Mouse (Mus musculus): ENCODE measurements around the gene Polq. TPM values are rescaled to one million over a fixed set of nuclear protein-coding genes. Genes with fewer than 3 reads are reported as not detected.

The Polq gene
- 1 to 10 TPM; 1.7 to 1.8 TPM for total RNA-seq (2021)

DNA sequence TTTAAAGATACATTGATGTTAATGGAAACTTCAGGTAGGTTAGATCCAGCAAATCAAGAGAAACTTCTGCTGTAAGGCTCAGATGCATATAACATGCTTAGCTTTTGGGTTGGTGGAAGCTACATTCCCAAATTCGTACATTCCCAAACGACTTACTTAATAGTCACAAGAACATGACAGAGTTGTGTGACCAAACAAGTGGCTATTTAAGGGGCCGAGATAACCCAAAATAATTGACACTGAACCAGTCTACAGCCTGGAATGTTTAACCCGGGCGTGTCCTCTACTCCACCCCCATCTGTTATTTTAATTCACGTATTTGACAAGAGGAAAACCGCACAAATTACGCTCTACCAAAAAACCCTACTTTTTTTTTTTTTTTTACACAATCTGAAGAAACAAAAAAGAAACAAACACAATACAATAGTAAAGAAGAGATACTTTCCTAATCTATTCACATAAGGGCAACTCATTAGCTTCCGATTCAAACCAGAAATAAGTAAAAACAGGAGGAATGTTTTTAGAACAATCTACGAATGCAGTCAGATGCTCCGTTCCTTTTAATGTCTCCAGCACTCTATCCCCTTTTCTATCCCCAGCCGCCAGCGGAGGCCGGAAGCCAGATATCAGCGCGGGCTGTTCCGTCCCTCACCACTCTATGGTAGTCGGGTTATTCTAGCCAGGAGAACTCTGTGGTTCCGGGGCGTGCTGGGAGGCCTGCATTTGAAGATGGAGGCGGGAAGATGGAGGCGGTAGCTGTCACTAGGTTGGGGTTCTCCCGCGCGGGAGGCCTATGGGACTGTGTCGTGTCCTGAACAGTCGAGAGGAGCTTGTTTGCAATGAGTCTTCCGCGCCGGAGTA, at the start of gene Polq:
Gene Polq, plus strand, starts transcription at position 726 of the 861 bp plus-strand sequence.
- intact Hi-C loops (cut with DNase I) = loop anchor here (2.0 to 5.0 kb wide), 4 partner anchors 92 to 539 kb away; partner anchors contain the start of genes Eaf2, Golgb1 and Iqcb1
- peak; percentile 89 to 93 for DNase-seq (ENCODE audit: low spot score in 2 of 2)

DNA sequence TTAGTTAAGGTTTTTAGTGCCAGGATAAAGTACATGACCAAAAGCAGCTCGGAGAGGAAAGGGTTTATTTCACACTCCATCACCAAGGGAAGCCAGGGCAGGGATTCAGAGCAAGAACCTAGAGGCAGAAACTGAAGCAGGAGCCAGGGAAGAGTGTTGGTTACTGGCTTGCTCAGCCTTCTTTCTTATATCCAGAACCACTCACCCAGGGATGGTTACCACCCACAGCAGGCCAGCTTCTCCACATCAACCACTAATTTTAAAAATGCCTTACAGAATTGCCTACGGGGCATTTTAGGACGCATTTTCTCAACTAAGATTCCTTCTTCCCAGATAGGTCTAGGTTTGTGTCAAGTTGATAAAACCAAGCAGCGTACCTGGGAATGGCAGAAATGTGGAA, 48.2 kb upstream of the Polq start:
- intact Hi-C loops (cut with DNase I) = no loop called here
- DNase-seq (ENCODE audit: low spot score in 2 of 2) = peak in 1 of 2 experiments; percentile 57

DNA sequence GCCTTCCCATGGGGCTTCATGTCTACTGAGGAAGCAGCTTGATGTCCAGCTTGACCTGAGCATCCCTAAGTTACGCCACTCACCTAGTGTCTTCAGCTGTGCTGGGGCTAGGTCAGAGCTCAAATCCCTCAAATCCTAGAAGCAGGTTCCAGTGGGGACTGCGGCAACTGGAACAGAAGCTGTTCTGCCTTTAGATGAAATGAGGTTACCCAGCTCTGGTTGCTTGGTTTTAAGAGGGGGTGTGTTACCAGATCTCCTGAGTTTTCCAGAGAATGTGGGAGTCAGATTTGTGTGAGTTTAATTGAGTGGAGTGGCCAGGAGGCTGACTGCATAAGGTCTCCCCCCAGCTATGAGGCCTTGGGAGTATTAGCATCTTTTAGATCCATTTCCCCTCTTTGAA, 32.5 kb upstream of the Polq start:
- DNase-seq (ENCODE audit: low spot score in 2 of 2) = peak in 1 of 2 experiments; percentile 14
- intact Hi-C loops (cut with DNase I) = no loop called here

DNA sequence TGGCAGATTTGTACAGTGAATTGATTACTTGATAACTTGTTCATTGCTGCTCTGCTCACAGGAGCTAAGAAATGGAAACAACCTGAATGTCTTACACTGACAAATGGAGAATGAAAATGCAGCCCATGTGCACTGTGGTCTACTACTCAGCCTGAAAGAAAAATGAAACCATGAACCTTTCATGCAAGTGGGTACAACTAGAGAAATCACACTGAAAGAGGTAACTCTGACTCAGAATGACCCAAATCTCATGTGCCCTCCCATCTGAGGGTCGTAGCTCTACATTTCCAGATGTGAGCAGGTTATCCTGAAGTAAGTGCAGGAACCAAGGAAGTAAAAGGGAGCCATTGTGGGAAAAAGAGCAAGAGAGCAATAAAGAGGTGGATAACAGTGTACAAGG, 27.8 kb upstream of the Polq start:
- intact Hi-C loops (cut with DNase I) = no loop called here
- no peak for DNase-seq (ENCODE audit: low spot score in 2 of 2)

DNA sequence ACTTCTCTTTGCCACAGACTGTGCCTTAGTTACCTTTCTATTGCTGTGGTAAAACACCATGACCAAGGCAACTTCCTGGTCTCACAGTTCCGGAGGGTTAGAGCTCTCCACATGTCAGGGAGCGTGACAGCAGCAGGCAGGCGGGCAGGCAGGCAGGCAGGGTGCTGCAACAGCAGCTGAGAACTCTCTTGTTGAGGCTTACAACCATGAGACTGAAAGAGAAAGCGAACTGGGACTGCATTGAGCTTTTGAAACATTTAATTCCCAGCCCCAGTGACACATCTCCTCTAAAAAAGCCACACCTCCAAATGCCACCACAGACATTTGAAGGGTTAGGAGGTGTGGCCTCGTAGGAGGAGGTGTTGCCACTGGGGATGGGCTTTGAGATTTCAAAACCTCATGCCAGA, 25.9 kb upstream of the Polq start:
- no peak for DNase-seq (ENCODE audit: low spot score in 2 of 2)
- intact Hi-C loops (cut with DNase I) = no loop called here

DNA sequence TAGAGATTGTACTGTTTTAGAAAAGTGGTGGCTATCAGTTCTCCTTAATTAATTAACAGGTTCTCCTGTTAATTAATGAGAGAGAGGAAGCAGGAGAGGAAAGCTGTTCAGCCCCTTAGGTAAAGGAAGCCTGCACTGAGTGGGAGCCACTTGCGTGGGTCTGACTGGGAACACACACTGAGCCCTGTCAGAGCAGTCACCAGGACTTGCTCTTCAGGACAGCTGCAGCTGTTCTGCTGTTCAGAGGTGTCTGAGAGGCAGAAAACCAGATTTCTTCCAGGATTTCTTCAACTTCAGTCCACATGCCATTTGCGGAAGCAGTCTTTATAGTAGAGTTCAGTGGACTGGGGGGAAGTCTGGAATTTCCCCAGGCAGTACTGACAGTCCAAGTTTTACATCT, 24.2 kb upstream of the Polq start:
- no peak for DNase-seq (ENCODE audit: low spot score in 2 of 2)
- intact Hi-C loops (cut with DNase I) = no loop called here

DNA sequence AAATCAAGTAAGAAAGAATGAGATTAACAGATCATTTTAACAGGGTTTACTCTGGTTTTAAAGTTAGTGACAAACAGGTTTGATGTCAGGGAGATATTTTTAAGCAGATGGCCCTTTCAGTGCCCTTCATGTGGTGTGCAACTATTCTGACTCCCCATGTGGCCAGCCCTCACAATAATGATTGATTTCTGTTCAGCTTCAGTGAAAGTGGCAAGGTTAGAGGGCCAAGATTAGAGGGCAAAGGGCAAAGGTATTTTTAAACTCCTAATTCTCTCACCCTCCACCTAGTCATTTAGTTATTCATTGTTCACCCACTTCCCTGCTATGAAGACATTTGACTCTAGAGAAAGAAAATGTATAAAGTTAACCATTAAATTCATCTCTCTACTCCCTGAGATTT, 23.5 kb upstream of the Polq start:
- no peak for DNase-seq (ENCODE audit: low spot score in 2 of 2)
- intact Hi-C loops (cut with DNase I) = no loop called here

DNA sequence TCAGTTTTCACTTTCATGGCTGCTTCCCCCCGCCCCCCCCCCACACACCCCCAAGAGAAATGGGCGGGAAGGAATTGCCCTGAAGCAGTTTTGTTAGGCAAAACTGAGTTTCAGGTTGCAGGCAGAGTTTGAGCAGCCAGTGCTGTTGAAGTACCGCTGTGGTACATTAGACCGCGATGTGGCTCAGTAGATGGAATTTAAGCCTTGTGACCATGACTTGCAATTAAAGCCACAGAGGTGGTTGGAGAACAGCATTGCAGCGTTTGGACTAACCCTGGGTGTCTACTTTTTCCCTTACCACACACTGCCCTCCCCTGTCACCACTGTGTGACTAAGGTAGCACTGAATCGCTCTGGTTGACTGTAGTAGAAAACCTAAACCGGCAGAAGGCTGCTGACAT, 22.1 kb upstream of the Polq start:
- DNase-seq (ENCODE audit: low spot score in 2 of 2) = no peak
- intact Hi-C loops (cut with DNase I) = no loop called here

DNA sequence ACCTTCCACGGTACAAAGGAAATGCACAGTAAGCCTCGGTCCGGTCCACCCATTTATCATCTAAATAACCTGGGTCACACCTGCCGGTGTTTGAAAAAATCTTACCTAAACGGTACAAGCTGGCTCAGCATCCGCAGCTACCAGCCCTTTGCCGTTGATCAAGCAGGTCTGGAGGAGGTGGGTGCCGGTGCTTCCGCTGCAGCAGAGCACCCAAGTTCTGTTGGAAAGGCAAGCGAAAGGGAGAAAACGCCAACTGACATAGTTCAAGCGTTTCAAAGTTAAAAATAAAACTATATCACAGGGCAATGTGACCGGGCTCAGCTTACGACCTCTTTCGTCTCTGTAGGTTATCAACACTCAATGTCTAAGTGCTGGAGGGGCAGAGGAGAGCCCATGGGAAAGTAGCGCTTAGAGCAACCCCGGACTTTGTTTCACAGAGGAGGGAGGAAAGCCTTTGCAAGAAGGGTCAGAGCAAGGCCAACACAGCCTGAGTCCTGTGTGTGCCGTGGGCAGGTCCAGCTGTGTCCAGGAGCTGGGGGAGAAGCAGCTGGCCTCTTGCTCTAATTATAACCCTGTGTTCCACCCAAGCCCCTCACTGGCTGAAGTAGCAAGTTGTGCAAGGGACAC, 21.5 kb upstream of the Polq start, which contains the start of gene Fbxo40:
Gene Fbxo40, minus strand, starts transcription at position 469 of the 627 bp plus-strand sequence.
- intact Hi-C loops (cut with DNase I) = no loop called here
- no peak for DNase-seq (ENCODE audit: low spot score in 2 of 2)

DNA sequence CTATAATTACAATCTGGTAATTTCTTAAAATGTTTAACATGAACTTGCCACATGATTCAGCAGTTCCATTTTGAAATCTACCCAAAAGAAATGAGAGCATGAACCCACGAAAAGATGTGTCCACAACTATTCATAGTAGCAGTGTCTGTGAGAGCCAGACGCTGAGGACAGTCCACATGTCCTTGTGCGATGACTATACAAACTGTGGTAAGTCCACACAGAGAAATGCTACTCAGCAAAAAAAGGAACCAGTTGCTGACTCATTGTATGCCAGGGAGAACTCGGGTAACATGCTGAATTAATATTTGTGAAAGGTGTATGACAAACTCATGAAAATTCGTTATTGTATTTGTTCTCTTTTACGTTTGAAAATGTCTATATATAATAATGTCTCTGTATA, 13.9 kb upstream of the Polq start:
- intact Hi-C loops (cut with DNase I) = no loop called here
- peak in 1 of 2 experiments; percentile 32 for DNase-seq (ENCODE audit: low spot score in 2 of 2)

DNA sequence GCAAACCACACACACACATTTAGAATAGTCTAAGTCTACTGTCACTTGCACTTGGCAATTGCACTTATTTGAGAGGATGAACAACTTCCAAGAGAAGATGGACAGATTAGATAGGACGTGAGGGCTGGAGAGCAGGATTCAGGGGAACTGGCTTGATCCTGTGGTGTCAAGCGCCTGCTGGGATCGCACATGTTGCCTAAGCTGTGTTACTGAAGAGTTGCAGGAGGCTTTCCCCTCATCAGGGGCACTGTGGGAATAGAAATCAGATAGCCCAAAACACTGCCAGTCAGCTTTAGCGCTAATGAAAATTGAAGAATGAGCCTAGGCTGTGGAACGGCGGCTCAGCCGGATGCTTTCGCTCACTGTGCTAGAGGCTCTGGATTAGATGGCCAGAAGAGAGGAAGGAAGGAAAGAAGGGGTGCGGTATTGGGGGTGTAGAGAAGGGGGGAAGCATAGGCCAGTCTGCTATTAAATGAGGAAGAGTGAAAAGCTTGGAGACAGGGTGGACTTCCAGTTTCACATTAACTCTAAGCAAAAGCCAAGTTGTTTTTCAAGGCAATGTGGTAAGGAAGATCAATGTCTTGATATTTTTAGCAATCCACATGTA, 12.1 kb upstream of the Polq start:
- intact Hi-C loops (cut with DNase I) = no loop called here
- DNase-seq (ENCODE audit: low spot score in 2 of 2) = no peak

DNA sequence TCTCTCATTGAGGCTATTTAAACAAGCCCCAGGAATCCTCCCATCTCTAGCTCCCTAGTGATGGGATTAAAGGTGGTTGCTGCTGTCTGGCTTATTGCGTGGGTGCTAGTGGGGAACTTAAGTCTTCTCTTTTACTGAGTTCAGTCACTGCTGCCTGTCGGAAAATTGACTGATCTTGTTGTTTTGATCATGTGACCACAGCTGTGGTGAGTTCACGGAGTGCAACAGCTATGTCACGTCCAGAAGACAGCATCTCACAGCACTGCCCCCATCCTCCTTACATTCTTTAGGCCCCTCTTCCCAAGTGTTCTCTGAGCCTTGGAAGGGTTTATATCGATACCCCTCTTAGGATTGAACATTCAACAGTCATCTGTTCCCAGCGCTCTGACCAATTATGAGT, 2.3 kb upstream of the Polq start:
- intact Hi-C loops (cut with DNase I) = no loop called here
- DNase-seq (ENCODE audit: low spot score in 2 of 2) = no peak

DNA sequence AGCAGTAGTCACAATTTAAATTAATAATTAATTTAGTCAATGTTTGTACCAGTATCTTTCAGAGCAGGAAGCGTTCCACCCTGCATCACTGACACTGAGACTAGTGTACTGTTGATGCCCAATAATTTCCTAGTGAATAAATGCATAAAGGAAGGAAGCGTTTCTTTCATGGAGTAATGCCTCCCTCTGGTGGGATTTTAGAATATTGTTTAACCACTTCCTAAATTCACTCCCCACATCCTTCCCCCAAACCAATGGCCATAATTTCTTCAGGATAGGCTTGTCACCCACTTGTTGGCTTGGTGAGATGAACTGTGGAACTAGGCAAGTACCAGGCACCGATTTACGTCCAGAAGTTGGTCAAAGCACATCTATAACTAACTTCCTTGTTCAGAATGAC, 1.2 kb upstream of the Polq start:
- peak; percentile 37 to 70 for DNase-seq (ENCODE audit: low spot score in 2 of 2)
- intact Hi-C loops (cut with DNase I) = loop anchor here (2.0 to 5.0 kb wide), 4 partner anchors 92 to 538 kb away; partner anchors contain the start of genes Eaf2, Golgb1 and Iqcb1

DNA sequence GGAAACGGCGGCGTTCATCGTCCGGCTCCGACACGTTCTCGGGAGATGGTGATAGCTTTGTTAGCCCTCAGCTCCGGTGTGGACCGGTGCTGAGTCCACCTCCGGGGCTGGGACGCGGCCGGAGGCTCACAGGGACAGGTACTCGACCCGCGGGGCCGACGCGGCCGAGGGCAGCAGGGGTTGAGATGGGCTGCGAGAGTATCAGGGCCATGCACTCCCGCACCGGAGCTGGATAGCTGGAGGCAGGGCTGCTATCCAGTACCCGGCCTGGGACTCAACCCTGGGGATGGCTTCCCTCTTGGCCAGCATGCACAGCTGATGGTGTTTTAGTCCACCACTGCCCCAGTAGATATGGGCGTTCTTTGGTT, 320 bp downstream of the Polq start:
- intact Hi-C loops (cut with DNase I) = loop anchor here (2.0 to 5.0 kb wide), 4 partner anchors 93 to 540 kb away; partner anchors contain the start of genes Eaf2, Golgb1 and Iqcb1
- DNase-seq (ENCODE audit: low spot score in 2 of 2) = no peak

DNA sequence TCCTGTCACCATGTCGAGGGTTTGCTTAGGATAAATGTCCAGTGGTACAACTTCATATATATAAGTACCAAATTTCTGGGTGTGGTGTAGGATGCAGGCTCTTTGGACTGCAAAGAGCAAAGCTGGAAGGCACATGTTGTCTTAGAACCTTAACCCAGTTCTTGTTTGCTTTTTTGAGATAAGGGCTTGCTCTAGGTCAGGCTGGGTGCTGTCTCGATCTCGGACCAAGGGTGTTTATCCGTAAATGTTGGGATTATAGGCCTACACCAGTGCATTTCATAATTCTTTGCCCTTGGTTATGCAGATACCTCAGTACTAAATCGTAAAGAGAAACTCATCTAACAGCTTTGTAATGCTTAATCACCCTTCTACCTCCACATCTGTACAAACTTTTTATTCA, 750 bp downstream of the Polq start:
- intact Hi-C loops (cut with DNase I) = loop anchor here (5.0 kb wide), 2 partner anchors 185 to 540 kb away; partner anchors contain the start of gene Iqcb1
- no peak for DNase-seq (ENCODE audit: low spot score in 2 of 2)

DNA sequence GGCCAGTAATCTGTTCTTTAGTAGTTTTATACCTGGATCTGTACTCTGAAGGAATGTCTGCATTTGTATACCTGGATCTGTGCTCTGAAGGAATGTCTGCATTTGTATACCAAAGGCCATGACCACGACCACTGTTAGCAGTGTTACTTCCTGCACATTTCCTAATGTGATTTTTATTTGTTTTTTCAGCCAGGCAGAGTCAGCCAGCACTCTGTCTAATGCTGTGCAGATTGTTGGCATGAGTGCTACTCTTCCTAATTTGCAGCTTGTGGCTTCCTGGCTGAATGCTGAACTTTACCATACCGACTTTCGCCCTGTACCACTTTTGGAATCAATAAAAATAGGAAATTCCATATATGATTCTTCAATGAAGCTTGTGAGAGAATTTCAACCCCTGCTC, 16.0 kb downstream of the Polq start:
- DNase-seq (ENCODE audit: low spot score in 2 of 2) = no peak
- intact Hi-C loops (cut with DNase I) = no loop called here

DNA sequence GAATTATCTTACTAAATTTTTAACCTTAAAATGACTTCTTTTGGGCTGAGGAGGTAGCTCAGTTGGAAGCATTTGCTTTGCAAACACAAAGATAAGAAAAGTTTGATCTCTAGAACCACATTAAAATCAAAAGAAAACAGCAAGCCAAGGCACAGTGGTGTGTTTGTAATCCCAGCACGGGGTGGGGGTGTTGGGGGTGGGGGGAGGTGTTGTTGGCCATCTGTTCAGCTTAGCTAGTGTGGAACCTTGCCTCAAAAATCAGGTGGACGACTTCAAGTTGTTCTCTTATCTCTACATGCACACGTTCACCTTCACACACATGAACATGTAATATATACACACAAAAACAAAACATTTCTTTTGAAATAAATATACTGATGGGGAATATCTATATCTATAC, 20.4 kb downstream of the Polq start:
- no peak for DNase-seq (ENCODE audit: low spot score in 2 of 2)
- intact Hi-C loops (cut with DNase I) = no loop called here

DNA sequence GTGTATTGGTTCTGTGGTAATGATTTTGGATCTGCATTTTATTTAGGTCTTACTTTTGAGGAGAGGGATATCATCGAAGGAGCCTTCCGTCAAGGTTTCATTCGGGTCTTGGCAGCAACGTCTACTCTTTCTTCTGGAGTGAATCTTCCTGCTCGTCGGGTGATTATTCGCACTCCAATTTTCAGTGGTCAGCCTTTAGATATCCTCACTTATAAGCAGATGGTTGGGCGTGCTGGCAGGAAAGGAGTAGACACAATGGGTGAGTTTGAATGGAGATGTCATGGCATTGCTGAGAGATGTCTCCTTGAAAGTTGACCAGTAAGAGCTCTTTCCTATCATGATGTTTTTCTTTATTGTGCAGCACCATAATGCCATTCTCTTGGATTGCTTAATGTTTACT, 23.2 kb downstream of the Polq start:
- intact Hi-C loops (cut with DNase I) = no loop called here
- no peak for DNase-seq (ENCODE audit: low spot score in 2 of 2)

DNA sequence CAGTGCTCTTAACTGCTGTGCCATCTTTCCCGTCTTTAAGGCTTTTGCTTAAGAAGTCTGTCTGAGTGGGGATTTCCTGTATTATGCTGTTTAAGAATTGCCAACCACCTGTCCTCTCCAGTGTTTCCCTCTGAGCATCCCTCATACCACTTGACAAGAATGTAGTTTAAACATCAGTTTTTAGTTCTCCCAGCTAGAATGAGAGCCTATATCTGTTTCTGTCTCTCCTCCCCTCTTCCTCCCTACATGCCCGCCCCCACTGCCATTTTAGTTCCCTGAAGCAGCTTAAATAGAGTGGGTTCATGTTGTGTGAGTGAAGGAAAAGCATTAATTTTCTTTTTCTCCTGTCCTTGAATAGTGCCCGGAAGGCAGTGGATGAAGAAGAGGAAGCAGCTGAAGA, 48.0 kb downstream of the Polq start:
- DNase-seq (ENCODE audit: low spot score in 2 of 2) = peak in 1 of 2 experiments; percentile 69
- intact Hi-C loops (cut with DNase I) = no loop called here

DNA sequence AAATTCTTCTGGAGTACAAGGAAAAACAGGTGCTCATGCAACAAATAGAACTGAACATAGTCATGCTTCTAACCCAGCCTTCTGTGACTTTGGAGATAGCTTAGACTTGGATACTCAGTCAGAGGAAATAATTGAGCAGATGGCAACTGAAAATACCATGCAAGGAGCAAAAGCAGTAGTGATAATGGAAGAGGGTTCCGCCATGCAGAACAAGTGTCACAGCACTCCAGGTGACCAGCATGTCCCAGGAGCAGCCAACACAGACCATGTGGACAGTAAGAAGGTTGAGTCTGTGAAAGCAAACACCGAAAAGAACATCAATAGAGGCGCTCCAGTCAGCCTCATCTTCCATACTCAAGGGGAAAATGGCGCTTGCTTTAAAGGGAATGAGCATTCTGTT, 49.7 kb downstream of the Polq start:
- DNase-seq (ENCODE audit: low spot score in 2 of 2) = peak in 1 of 2 experiments; percentile 53
- intact Hi-C loops (cut with DNase I) = no loop called here
